Mouse (Mus musculus) neural tube, embryonic 12.5 days (tissue): ENCODE measurements at regions not wholly inside any gene's neighbourhood (a gene's known extent, or its start where the extent isn't known, plus 50 kb on each side); places are given as distances from the start of the nearest gene placed in this dataset.

ENCODE experiments used
- ATAC-seq: fragments of 200-750 bp; cut with Nextera tagmentation; 2 replicates; pipeline ENCODE4 v1.8.0; 2017; ENCODE audit warnings: low read depth, mild to moderate bottlenecking, moderate TSS enrichment, moderate library complexity; ENCODE audit not compliant: low FRiP score
- H3K27ac ChIP-seq: fragments of 300-500 bp; sonication (generic); 2 replicates; pipeline ENCODE4 v1.5.1; 2016
- H3K27me3 ChIP-seq: fragments of 300-500 bp; sonication (generic); replicated peaks from 2 replicates; pipeline ENCODE4 v1.6.1; 2016; ENCODE audit warnings: mild to moderate bottlenecking
- H3K36me3 ChIP-seq: fragments of 300-500 bp; sonication (generic); 2 replicates; pipeline ENCODE4 v1.6.1; 2016; ENCODE audit warnings: mild to moderate bottlenecking
- H3K4me1 ChIP-seq: fragments of 300-500 bp; sonication (generic); 2 replicates; pipeline ENCODE4 v1.6.1; 2016
- H3K4me2 ChIP-seq: fragments of 300-500 bp; sonication (generic); replicated peaks from 2 replicates; pipeline ENCODE4 v1.6.1; 2016; ENCODE audit warnings: mild to moderate bottlenecking
- H3K4me3 ChIP-seq: fragments of 300-500 bp; sonication (generic); 2 replicates; pipeline ENCODE4 v1.5.1; 2016
- H3K9ac ChIP-seq: fragments of 300-500 bp; sonication (generic); 2 replicates; pipeline ENCODE4 v1.6.1; 2016; ENCODE audit warnings: mild to moderate bottlenecking
- H3K9me3 ChIP-seq: fragments of 300-500 bp; sonication (generic); 2 replicates; pipeline ENCODE4 v1.6.1; 2016; ENCODE audit warnings: mild to moderate bottlenecking
- whole genome bisulfite sequencing: fragments of 180-500 bp; shearing (Covaris S2); methylation state at CpG from one replicate; pipeline ENCODE4 v1.1.7; 2016; 5-methylcytosine and 5-hydroxymethylcytosine counted together

DNA sequence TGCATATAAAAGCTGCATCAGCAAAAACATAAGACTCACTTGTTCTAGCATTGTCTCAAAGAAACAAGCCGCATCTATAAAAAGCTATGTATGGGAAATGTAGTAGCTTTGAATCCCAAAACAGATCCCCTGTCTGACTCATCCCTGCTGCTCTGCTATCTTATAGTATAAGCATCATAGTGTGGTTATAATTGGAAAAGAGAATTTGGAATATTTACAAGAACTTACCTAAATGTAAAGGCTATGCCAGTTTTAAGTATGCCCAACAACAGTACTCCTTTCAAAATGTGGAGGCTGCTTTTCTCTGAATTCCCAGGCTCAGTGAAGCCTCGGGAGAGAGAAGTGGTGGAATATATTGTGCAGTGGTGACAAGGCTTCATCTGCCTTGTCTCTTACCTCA lies 301.5 kb upstream of the Btbd3 start:
- Histone ChIP-seq H3K9ac (no peak overlapping the region), H3K4me1 (no peaks in the 10 kb centered on the region), H3K36me3 (no peaks in the 10 kb centered on the region), H3K27me3 (no peaks in the 10 kb centered on the region), H3K4me3 (no peak overlapping the region), H3K9me3 (no peaks in the 10 kb centered on the region), H3K4me2 (no peak overlapping the region), H3K27ac (no peak overlapping the region)
- ATAC-seq = no peak
- 94% methylated on average over 2 of the region's 2 CpGs for WGBS

DNA sequence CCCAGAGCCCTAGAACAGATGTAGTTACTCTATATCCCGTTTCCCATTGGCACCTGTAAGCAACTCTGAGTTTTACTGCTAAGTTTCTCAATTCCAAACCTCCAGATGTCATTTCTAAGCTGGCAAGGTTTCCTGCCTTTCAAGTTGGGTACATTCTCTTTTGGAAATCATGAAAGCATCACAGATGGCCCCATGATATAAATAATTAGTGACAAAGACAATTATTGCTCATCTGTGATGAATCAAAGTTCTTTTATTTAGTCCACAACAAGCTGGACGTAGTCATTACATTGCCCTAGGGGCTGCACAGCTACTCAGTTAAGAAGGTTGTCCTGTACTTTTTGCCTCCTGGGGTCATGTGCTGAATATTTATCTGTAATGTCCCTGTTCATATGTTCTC lies 303.2 kb upstream of the Btbd3 start:
- WGBS = 71% methylated on average over 2 of the region's 2 CpGs
- H3K27me3 ChIP-seq = no peaks in the 10 kb centered on the region
- H3K4me3 ChIP-seq = no peak overlapping the region
- H3K4me1 ChIP-seq = no peaks in the 10 kb centered on the region
- ATAC-seq = no peak
- no peak overlapping the region for H3K27ac ChIP-seq
- H3K9ac ChIP-seq = no peak overlapping the region
- H3K9me3 ChIP-seq = no peaks in the 10 kb centered on the region
- H3K4me2 ChIP-seq = no peak overlapping the region
- no peaks in the 10 kb centered on the region for H3K36me3 ChIP-seq

GRCm38 (mm10) chr2:137951942-137952341 lies 304.4 kb upstream of the Btbd3 start:
- H3K9ac ChIP-seq = no peak overlapping the region
- no peak for ATAC-seq
- no peaks in the 10 kb centered on the region for H3K36me3 ChIP-seq
- no peak overlapping the region for H3K4me3 ChIP-seq
- no peak overlapping the region for H3K4me2 ChIP-seq
- no peaks in the 10 kb centered on the region for H3K4me1 ChIP-seq
- no peaks in the 10 kb centered on the region for H3K9me3 ChIP-seq
- H3K27me3 ChIP-seq = no peaks in the 10 kb centered on the region
- H3K27ac ChIP-seq = no peak overlapping the region
- 91% methylated on average over 3 of the region's 3 CpGs for WGBS

DNA sequence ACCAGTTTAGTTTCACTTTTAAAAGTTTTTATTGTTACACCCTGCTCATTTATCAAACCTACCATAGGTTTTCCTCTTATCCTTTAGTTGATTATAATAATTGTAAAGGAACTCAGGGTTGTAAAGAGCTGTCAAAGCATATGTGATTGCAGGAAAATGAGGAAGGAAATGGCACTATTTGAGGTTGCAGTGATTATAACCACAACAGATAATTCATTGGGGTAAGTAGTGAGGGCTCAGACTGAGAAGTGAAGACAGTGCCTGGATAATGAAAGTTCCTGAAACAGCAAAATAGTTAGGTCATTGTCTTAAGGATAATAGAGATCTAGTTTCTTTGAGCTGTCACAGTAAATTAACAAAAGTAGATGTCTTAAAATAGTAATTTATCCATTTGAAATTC lies 305.4 kb upstream of the Btbd3 start:
- no peak for ATAC-seq
- Histone ChIP-seq H3K27ac (no peak overlapping the region), H3K4me1 (no peaks in the 10 kb centered on the region)

GRCm38 (mm10) chr2:137942753-137943152 lies 313.6 kb upstream of the Btbd3 start:
- H3K36me3 ChIP-seq = no peaks in the 10 kb centered on the region
- no peaks in the 10 kb centered on the region for H3K4me1 ChIP-seq
- H3K4me2 ChIP-seq = no peak overlapping the region
- H3K27ac ChIP-seq = no peak overlapping the region
- H3K9ac ChIP-seq = no peak overlapping the region
- 6% methylated on average over 7 of the region's 7 CpGs for WGBS
- H3K27me3 ChIP-seq = no peaks in the 10 kb centered on the region
- H3K9me3 ChIP-seq = no peaks in the 10 kb centered on the region
- ATAC-seq = peak; percentile 57; the same call in 1 of the 2 replicates
- no peak overlapping the region for H3K4me3 ChIP-seq

More for the DNA sequence above, 305.4 kb upstream of the Btbd3 start:
- Histone ChIP-seq H3K4me3 (no peak overlapping the region), H3K9me3 (no peaks in the 10 kb centered on the region), H3K36me3 (no peaks in the 10 kb centered on the region), H3K27me3 (no peaks in the 10 kb centered on the region), H3K4me2 (no peak overlapping the region), H3K9ac (no peak overlapping the region)

DNA sequence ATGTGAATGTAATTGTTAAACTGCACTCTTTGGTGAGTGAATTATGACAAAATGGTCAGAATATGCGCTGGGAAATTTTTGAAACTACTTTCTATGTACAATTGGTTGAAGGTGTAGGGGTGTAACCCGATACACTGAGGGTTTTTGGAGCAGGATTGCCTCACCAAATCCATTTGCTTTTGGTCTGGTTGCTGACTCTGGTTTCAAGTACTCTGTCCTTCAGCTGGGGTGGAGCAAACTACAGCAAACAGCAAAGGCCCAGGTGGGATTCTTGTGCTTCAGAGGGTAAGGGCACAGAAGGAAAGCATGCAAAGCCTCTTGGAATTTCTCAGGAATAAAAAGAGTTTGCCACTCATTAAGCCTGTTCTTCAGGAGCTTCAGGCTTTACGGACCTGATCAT lies 316.8 kb upstream of the Btbd3 start:
- H3K4me3 ChIP-seq = no peak overlapping the region
- no peaks in the 10 kb centered on the region for H3K9me3 ChIP-seq
- no peak for ATAC-seq
- no peaks in the 10 kb centered on the region for H3K36me3 ChIP-seq
- H3K9ac ChIP-seq = no peak overlapping the region
- H3K27me3 ChIP-seq = no peaks in the 10 kb centered on the region
- no peak overlapping the region for H3K27ac ChIP-seq
- 81% methylated on average over 3 of the region's 3 CpGs for whole genome bisulfite sequencing
- no peak overlapping the region for H3K4me2 ChIP-seq
- H3K4me1 ChIP-seq = no peaks in the 10 kb centered on the region

- 31% methylated on average over 7 of the region's 7 CpGs for WGBS
- no peaks in the 10 kb centered on the region for H3K9me3 ChIP-seq
- no peaks in the 10 kb centered on the region for H3K36me3 ChIP-seq
- no peak overlapping the region for H3K4me3 ChIP-seq
- no peak overlapping the region for H3K9ac ChIP-seq
- no peak overlapping the region for H3K27ac ChIP-seq
- H3K27me3 ChIP-seq = no peaks in the 10 kb centered on the region
- H3K4me1 ChIP-seq = no peaks in the 10 kb centered on the region
- H3K4me2 ChIP-seq = no peak overlapping the region
- no peak for ATAC-seq
These were observed 317.4 kb upstream of the Btbd3 start for GRCm38 (mm10) chr2:137938831-137939480.

GRCm38 (mm10) chr2:137936613-137937012 lies 319.8 kb upstream of the Btbd3 start:
- Histone ChIP-seq H3K4me2 (no peak overlapping the region), H3K9me3 (no peaks in the 10 kb centered on the region), H3K27ac (no peak overlapping the region), H3K27me3 (no peaks in the 10 kb centered on the region), H3K4me3 (no peak overlapping the region), H3K9ac (no peak overlapping the region), H3K36me3 (no peaks in the 10 kb centered on the region), H3K4me1 (no peaks in the 10 kb centered on the region)
- no peak for ATAC-seq
- 80% methylated on average over 2 of the region's 2 CpGs for WGBS

GRCm38 (mm10) chr2:137932931-137933330 lies 323.4 kb upstream of the Btbd3 start:
- no peaks in the 10 kb centered on the region for H3K27me3 ChIP-seq

GRCm38 (mm10) chr2:137932488-137932887 lies 323.9 kb upstream of the Btbd3 start:
- Histone ChIP-seq H3K4me1 (no peaks in the 10 kb centered on the region), H3K4me2 (no peak overlapping the region), H3K27ac (no peak overlapping the region), H3K4me3 (no peak overlapping the region), H3K9me3 (no peaks in the 10 kb centered on the region), H3K27me3 (no peaks in the 10 kb centered on the region), H3K9ac (no peak overlapping the region), H3K36me3 (no peaks in the 10 kb centered on the region)
- WGBS = 88% methylated on average over 4 of the region's 4 CpGs
- no peak for ATAC-seq

More at GRCm38 (mm10) chr2:137932931-137933330, 323.4 kb upstream of the Btbd3 start:
- WGBS = 93% methylated on average over 2 of the region's 2 CpGs
- no peak overlapping the region for H3K27ac ChIP-seq
- H3K36me3 ChIP-seq = no peaks in the 10 kb centered on the region
- no peak overlapping the region for H3K4me2 ChIP-seq
- no peak overlapping the region for H3K4me3 ChIP-seq
- no peaks in the 10 kb centered on the region for H3K4me1 ChIP-seq
- ATAC-seq = no peak
- no peak overlapping the region for H3K9ac ChIP-seq
- no peaks in the 10 kb centered on the region for H3K9me3 ChIP-seq

DNA sequence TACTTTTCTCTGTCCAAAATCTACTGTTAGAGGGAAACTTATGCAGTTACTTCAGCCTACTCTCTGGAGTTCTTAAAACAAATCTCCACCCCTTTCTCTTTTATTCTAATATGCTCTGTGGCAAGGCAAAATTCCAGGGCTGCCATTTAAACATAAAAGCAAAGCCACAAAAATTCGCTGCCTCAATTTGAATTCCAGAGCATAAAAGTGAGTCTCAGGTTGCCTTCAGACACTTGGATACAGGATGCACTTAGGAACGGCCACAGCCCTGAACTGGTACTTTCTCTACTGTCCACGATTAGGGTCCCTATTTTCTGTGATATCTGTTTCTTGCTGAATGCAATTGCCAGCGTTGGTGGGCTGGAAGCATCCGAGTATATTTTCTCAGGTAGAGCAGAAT lies 330.9 kb upstream of the Btbd3 start:
- Histone ChIP-seq H3K36me3 (no peaks in the 10 kb centered on the region), H3K4me3 (no peak overlapping the region), H3K4me2 (no peak overlapping the region), H3K9me3 (no peaks in the 10 kb centered on the region), H3K4me1 (no peaks in the 10 kb centered on the region), H3K27me3 (no peaks in the 10 kb centered on the region), H3K9ac (no peak overlapping the region), H3K27ac (no peak overlapping the region)
- WGBS = 78% methylated on average over 5 of the region's 5 CpGs
- no peak for ATAC-seq

DNA sequence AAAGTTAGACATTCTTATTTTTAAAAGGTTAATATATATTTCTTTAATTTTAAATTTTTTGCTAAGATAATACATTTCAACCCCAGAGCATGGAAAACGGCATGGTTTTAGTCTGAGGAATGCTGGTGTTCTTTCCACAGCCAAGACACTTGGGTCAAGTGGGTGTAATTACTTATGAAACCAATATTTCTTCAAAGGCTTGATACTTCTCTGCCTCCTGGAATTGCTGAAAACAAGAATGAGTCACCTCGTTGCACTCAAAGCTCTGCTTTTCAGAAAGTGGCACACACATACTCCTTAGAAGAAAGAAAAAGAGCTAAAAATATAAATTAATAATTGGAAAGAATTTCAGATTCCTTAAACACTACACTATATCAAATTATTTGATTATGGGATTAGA lies 331.8 kb upstream of the Btbd3 start:
- Histone ChIP-seq H3K9ac (no peak overlapping the region), H3K27ac (no peak overlapping the region), H3K9me3 (no peaks in the 10 kb centered on the region), H3K27me3 (no peaks in the 10 kb centered on the region), H3K4me2 (no peak overlapping the region), H3K4me1 (no peaks in the 10 kb centered on the region), H3K4me3 (no peak overlapping the region), H3K36me3 (no peaks in the 10 kb centered on the region)
- no peak for ATAC-seq
- WGBS = 84% methylated on average over 2 of the region's 2 CpGs

DNA sequence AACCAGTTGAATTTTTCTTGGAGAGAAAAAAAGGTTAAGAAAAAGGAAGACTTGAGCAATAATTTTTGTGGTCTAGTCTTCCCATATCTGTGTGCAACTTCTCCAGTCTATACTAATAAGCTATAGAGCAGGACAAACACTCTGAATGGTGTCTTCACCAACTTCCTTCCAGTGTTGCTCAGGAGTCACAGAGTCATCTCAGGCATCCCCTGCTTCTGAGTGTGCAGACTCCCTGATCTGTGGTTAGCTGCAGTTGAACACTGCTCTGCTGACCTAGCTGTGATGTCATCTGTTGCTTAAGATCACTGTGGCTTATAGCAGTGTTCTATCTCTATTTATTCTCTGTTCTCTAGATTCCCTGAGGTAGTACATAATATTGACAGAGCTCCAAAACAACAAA lies 357.9 kb upstream of the Btbd3 start:
- no peak for ATAC-seq

More for the DNA sequence above, 357.9 kb upstream of the Btbd3 start:
- H3K27ac ChIP-seq = no peak overlapping the region
- no peak overlapping the region for H3K9ac ChIP-seq
- H3K4me3 ChIP-seq = no peak overlapping the region
- H3K27me3 ChIP-seq = no peaks in the 10 kb centered on the region
- no peaks in the 10 kb centered on the region for H3K36me3 ChIP-seq
- no peaks in the 10 kb centered on the region for H3K9me3 ChIP-seq
- no peaks in the 10 kb centered on the region for H3K4me1 ChIP-seq
- no peak overlapping the region for H3K4me2 ChIP-seq
